Mouse (Mus musculus): ENCODE results near the gene Hirip3.

Gene Hirip3

GRCm38 (mm10) chr7:126861429-126862130 lies at the start of gene Hirip3:
Gene Hirip3, plus strand, starts transcription at chr7:126861972.
- peak; percentile 90 for DNase-seq

- no peak for DNase-seq
Measured at GRCm38 (mm10) chr7:126815726-126816222, 46.0 kb upstream of the Hirip3 start.

GRCm38 (mm10) chr7:126816494-126816893 lies 45.3 kb upstream of the Hirip3 start:
- DNase-seq = no peak

GRCm38 (mm10) chr7:126817595-126817994 lies 44.2 kb upstream of the Hirip3 start:
- DNase-seq = no peak

GRCm38 (mm10) chr7:126818818-126819217 lies 43.0 kb upstream of the Hirip3 start:
- no peak for DNase-seq

GRCm38 (mm10) chr7:126821835-126822511 lies 39.8 kb upstream of the Hirip3 start:
- DNase-seq = peak; percentile 83

- DNase-seq = no peak
Measured at GRCm38 (mm10) chr7:126822741-126823140, 39.0 kb upstream of the Hirip3 start.

- DNase-seq = peak; percentile 61
Measured at GRCm38 (mm10) chr7:126823202-126823711, 38.5 kb upstream of the Hirip3 start.

GRCm38 (mm10) chr7:126823940-126824339 lies 37.8 kb upstream of the Hirip3 start:
- no peak for DNase-seq

- DNase-seq = no peak
Measured at GRCm38 (mm10) chr7:126825403-126825802, 36.4 kb upstream of the Hirip3 start.

GRCm38 (mm10) chr7:126825952-126826351 lies 35.8 kb upstream of the Hirip3 start:
- no peak for DNase-seq

- DNase-seq = no peak
Measured at GRCm38 (mm10) chr7:126831539-126831938, 30.2 kb upstream of the Hirip3 start, which contains the start of gene 4930451I11Rik. Gene 4930451I11Rik, minus strand, starts transcription at chr7:126831639.

GRCm38 (mm10) chr7:126832036-126832598 lies 29.7 kb upstream of the Hirip3 start:
- peak; percentile 82 for DNase-seq

GRCm38 (mm10) chr7:126833294-126833693 lies 28.5 kb upstream of the Hirip3 start:
- DNase-seq = no peak

- DNase-seq = no peak
Measured at GRCm38 (mm10) chr7:126843276-126843675, 18.5 kb upstream of the Hirip3 start.

- DNase-seq = no peak
Measured at GRCm38 (mm10) chr7:126845516-126845915, 16.3 kb upstream of the Hirip3 start.

- DNase-seq = no peak
Measured at GRCm38 (mm10) chr7:126847116-126847420, 14.7 kb upstream of the Hirip3 start, which contains the start of gene Doc2a. Gene Doc2a, plus strand, starts transcription at chr7:126847416.

- DNase-seq = peak; percentile 69
Measured at GRCm38 (mm10) chr7:126847421-126848398, 14.1 kb upstream of the Hirip3 start.

GRCm38 (mm10) chr7:126848794-126849193 lies 13.0 kb upstream of the Hirip3 start:
- peak; percentile 32 for DNase-seq

- no peak for DNase-seq
Measured at GRCm38 (mm10) chr7:126850161-126850560, 11.6 kb upstream of the Hirip3 start.

GRCm38 (mm10) chr7:126851192-126851591 lies 10.6 kb upstream of the Hirip3 start:
- DNase-seq = no peak

- no peak for DNase-seq
Measured at GRCm38 (mm10) chr7:126853454-126853853, 8.3 kb upstream of the Hirip3 start.

All from right cerebral cortex, postnatal 4 days (tissue).